Mouse (Mus musculus) neural tube, embryonic 14.5 days (tissue): ENCODE measurements around the gene Kat2a. TPM values are rescaled to one million over a fixed set of nuclear protein-coding genes. Genes with fewer than 3 reads are reported as not detected.
"Not testable (repeated sequence)": the region's sequence is repeated elsewhere in the genome, so short reads cannot be mapped to it uniquely, and the experiment has no call there.

Source experiments
- ATAC-seq: fragments of 200-750 bp; cut with Nextera tagmentation; 2 replicates; pipeline ENCODE4 v1.8.0; 2017; ENCODE audit warnings: low read depth, mild to moderate bottlenecking, moderate TSS enrichment, moderate library complexity
- H3K27ac ChIP-seq: fragments of 300-500 bp; sonication (generic); 2 replicates; pipeline ENCODE4 v1.5.1; 2014; ENCODE audit warnings: low read depth, mild to moderate bottlenecking, control low read depth, low read length, moderate library complexity, mixed read lengths
- H3K27me3 ChIP-seq: fragments of 300-500 bp; sonication (generic); 2 replicates; pipeline ENCODE4 v1.6.1; 2014; ENCODE audit warnings: low read length; ENCODE audit not compliant: control insufficient read depth, insufficient read depth
- H3K36me3 ChIP-seq: fragments of 300-500 bp; sonication (generic); 2 replicates; pipeline ENCODE4 v1.6.1; 2014; ENCODE audit warnings: low read length, mixed read lengths; ENCODE audit not compliant: control insufficient read depth, insufficient read depth
- H3K4me1 ChIP-seq: fragments of 300-500 bp; sonication (generic); 2 replicates; pipeline ENCODE4 v1.6.1; 2014; ENCODE audit warnings: low read length; ENCODE audit not compliant: control insufficient read depth, insufficient read depth
- H3K4me2 ChIP-seq: fragments of 300-500 bp; sonication (generic); 2 replicates; pipeline ENCODE4 v1.6.1; 2014; ENCODE audit warnings: mild to moderate bottlenecking, low read depth, low read length, control low read depth
- H3K4me3 ChIP-seq: fragments of 300-500 bp; sonication (generic); 2 replicates; pipeline ENCODE4 v1.5.1; 2014; ENCODE audit warnings: low read depth, low read length, control low read depth, mixed read lengths
- H3K9ac ChIP-seq: fragments of 300-500 bp; sonication (generic); replicated peaks from 2 replicates; pipeline ENCODE4 v1.6.1; 2014; ENCODE audit warnings: low read depth, mild to moderate bottlenecking, control low read depth, low read length, mixed read lengths
- H3K9me3 ChIP-seq: fragments of 300-500 bp; sonication (generic); 2 replicates; pipeline ENCODE4 v1.6.1; 2016; ENCODE audit warnings: low read length; ENCODE audit not compliant: control insufficient read depth
- WGBS: fragments of 180-500 bp; shearing (Covaris S2); extraction: QIAGEN DNeasy Blood & Tissue Kit; methylation state at CpG from one replicate; pipeline ENCODE4 v1.1.7; 2014; 5-methylcytosine and 5-hydroxymethylcytosine counted together
- polyA plus RNA-seq: library from polyadenylated mRNA; unstranded; fragments of >200 nt; fragmentation: Nextera tagmentation; extraction: Ambion mirVana; gene quantifications from 2 replicates; pipeline ENCODE4 v1.2.1, GENCODE M21; 2014

The Kat2a gene
- polyA plus RNA-seq, 1 experiment from 2014 or later = 55.3 TPM

GRCm38 (mm10) chr11:100677810-100678209 lies 34.5 kb downstream of the Kat2a start:
- H3K9me3 ChIP-seq = no peaks in the 10 kb centered on the region
- peaks cover 6% of the 10 kb centered on the region for H3K4me1 ChIP-seq
- H3K9ac ChIP-seq = no peak overlapping the region
- no peaks in the 10 kb centered on the region for H3K36me3 ChIP-seq
- ATAC-seq = no peak
- H3K27ac ChIP-seq = no peak overlapping the region
- H3K4me2 ChIP-seq = no peak overlapping the region
- no peak overlapping the region for H3K4me3 ChIP-seq
- 63% methylated on average over 7 of the region's 7 CpGs for WGBS
- H3K27me3 ChIP-seq = no peaks in the 10 kb centered on the region

GRCm38 (mm10) chr11:100673169-100673568 lies 39.1 kb downstream of the Kat2a start:
- no peaks in the 10 kb centered on the region for H3K36me3 ChIP-seq
- WGBS = 2% methylated on average over 23 of the region's 23 CpGs
- no peaks in the 10 kb centered on the region for H3K27me3 ChIP-seq
- no peak for ATAC-seq
- 0 out of 2 replicates have a peak overlapping the region, but pooled peaks have one; percentile 11 for H3K9ac ChIP-seq
- no peak overlapping the region for H3K4me3 ChIP-seq
- no peak overlapping the region for H3K27ac ChIP-seq
- no peaks in the 10 kb centered on the region for H3K9me3 ChIP-seq
- peaks cover 6% of the 10 kb centered on the region for H3K4me1 ChIP-seq
- H3K4me2 ChIP-seq = peak overlapping the region; percentile 27; the same call in 1 of the 2 replicates

- H3K27me3 ChIP-seq = no peaks in the 10 kb centered on the region
- H3K4me2 ChIP-seq = no peak overlapping the region
- no peak overlapping the region for H3K27ac ChIP-seq
- H3K9ac ChIP-seq = no peak overlapping the region
- ATAC-seq = no peak
- H3K36me3 ChIP-seq = no peaks in the 10 kb centered on the region
- 90% methylated on average over 2 of the region's 2 CpGs for WGBS
- peaks cover 6% of the 10 kb centered on the region for H3K4me1 ChIP-seq
- H3K4me3 ChIP-seq = no peak overlapping the region
- H3K9me3 ChIP-seq = no peaks in the 10 kb centered on the region
Measured at GRCm38 (mm10) chr11:100671956-100672355, 40.3 kb downstream of the Kat2a start.

- no peak overlapping the region for H3K4me2 ChIP-seq
- 71% methylated on average over 1 of the region's 1 CpGs for WGBS
Measured at GRCm38 (mm10) chr11:100671049-100671448, 41.2 kb downstream of the Kat2a start.

GRCm38 (mm10) chr11:100659806-100660205 lies 52.5 kb downstream of the Kat2a start:
- H3K27ac ChIP-seq = no peak overlapping the region
- H3K27me3 ChIP-seq = no peaks in the 10 kb centered on the region
- H3K4me3 ChIP-seq = no peak overlapping the region
- H3K9me3 ChIP-seq = no peaks in the 10 kb centered on the region
- H3K4me1 ChIP-seq = no peaks in the 10 kb centered on the region
- WGBS = 80% methylated on average over 10 of the region's 10 CpGs
- H3K9ac ChIP-seq = no peak overlapping the region
- no peak for ATAC-seq
- H3K4me2 ChIP-seq = no peak overlapping the region
- H3K36me3 ChIP-seq = no peaks in the 10 kb centered on the region

More at GRCm38 (mm10) chr11:100671049-100671448, 41.2 kb downstream of the Kat2a start:
- H3K27me3 ChIP-seq = no peaks in the 10 kb centered on the region
- H3K27ac ChIP-seq = no peak overlapping the region
- no peak overlapping the region for H3K4me3 ChIP-seq
- no peak overlapping the region for H3K9ac ChIP-seq
- H3K36me3 ChIP-seq = no peaks in the 10 kb centered on the region
- H3K9me3 ChIP-seq = no peaks in the 10 kb centered on the region
- no peak for ATAC-seq
- H3K4me1 ChIP-seq = peaks cover 6% of the 10 kb centered on the region

GRCm38 (mm10) chr11:100656458-100656857 lies 55.8 kb downstream of the Kat2a start:
- Histone ChIP-seq H3K4me2 (no peak overlapping the region), H3K9me3 (no peaks in the 10 kb centered on the region)

GRCm38 (mm10) chr11:100655589-100655988 lies 56.7 kb downstream of the Kat2a start:
- ATAC-seq, H3K9me3 ChIP-seq, H3K4me2 ChIP-seq, H3K4me3 ChIP-seq, H3K36me3 ChIP-seq, H3K4me1 ChIP-seq, H3K27me3 ChIP-seq, H3K9ac ChIP-seq, H3K27ac ChIP-seq: not testable (repeated sequence)
- WGBS = 50% methylated on average over 2 of the region's 3 CpGs

More at GRCm38 (mm10) chr11:100656458-100656857, 55.8 kb downstream of the Kat2a start:
- no peaks in the 10 kb centered on the region for H3K36me3 ChIP-seq
- no peak overlapping the region for H3K4me3 ChIP-seq
- ATAC-seq = no peak
- no peaks in the 10 kb centered on the region for H3K27me3 ChIP-seq
- H3K9ac ChIP-seq = no peak overlapping the region
- WGBS = 18% methylated on average over 6 of the region's 6 CpGs
- no peak overlapping the region for H3K27ac ChIP-seq
- H3K4me1 ChIP-seq = no peaks in the 10 kb centered on the region

Other genes with a start within 250 kb of the Kat2a start
- 15.7 and 16.1 TPM in 2 replicates for gene Klhl11, start 239.7 kb downstream of the Kat2a start, polyA plus RNA-seq
- 191 and 250 TPM in 2 replicates for gene Acly, start 184.5 kb downstream of the Kat2a start, polyA plus RNA-seq
- gene Ttc25, start 166.9 kb downstream of the Kat2a start, polyA plus RNA-seq = 1.7 and 2.2 TPM in 2 replicates
- gene Cnp, start 137.6 kb downstream of the Kat2a start, polyA plus RNA-seq = 41.1 and 49.3 TPM in 2 replicates
- gene Nkiras2, start 93.2 kb downstream of the Kat2a start, polyA plus RNA-seq = 108 and 110 TPM in 2 replicates
- 109 and 112 TPM in 2 replicates for gene Dnajc7, start 92.3 kb downstream of the Kat2a start, polyA plus RNA-seq
- 0.50 and 0.61 TPM in 2 replicates for gene Zfp385c, start 20.0 kb downstream of the Kat2a start, polyA plus RNA-seq
- 2.7 and 2.8 TPM in 2 replicates for gene Dhx58, start 8.2 kb downstream of the Kat2a start, polyA plus RNA-seq
- not detected in 2 replicates for gene Hspb9, start 1.4 kb upstream of the Kat2a start, polyA plus RNA-seq
- 59.7 and 82.7 TPM in 2 replicates for gene Rab5c, start 25.8 kb upstream of the Kat2a start, polyA plus RNA-seq
- gene Kcnh4, start 47.5 kb upstream of the Kat2a start, polyA plus RNA-seq = 6.4 and 10.1 TPM in 2 replicates
- gene Hcrt, start 50.5 kb upstream of the Kat2a start, polyA plus RNA-seq = 0.51 TPM in 1 of 2 replicates, not detected in the other
- gene Ghdc, start 58.5 kb upstream of the Kat2a start, polyA plus RNA-seq = 3.3 and 4.5 TPM in 2 replicates
- 17.3 and 19.7 TPM in 2 replicates for gene Stat5b, start 138.3 kb upstream of the Kat2a start, polyA plus RNA-seq
- 1.3 and 1.8 TPM in 2 replicates for gene Stat5a, start 146.9 kb upstream of the Kat2a start, polyA plus RNA-seq
- 45.6 and 77.7 TPM in 2 replicates for gene Stat3, start 227.1 kb upstream of the Kat2a start, polyA plus RNA-seq